Mouse (Mus musculus) kidney, adult 2 months (tissue): ENCODE results near the gene Rhod.

Experiments used
- CTCF ChIP-seq: fragments of 200-500 bp; conservative IDR thresholded peaks from 2 replicates; pipeline ENCODE4 v1.5.1; 2011; ENCODE audit warnings: low read depth, mild to moderate bottlenecking, control low read depth, low read length, moderate library complexity, mixed read lengths; ENCODE audit not compliant: insufficient read depth, insufficient read length
- POLR2A ChIP-seq: fragments of 200-500 bp; IDR thresholded peaks from one replicate; pipeline ENCODE4 v1.6.1; 2011; ENCODE audit warnings: low read depth, low read length, control low read depth

- no peak for TF ChIP-seq POLR2A
- no peak for TF ChIP-seq CTCF
Measured at GRCm38 (mm10) chr19:4485006-4485405, 45.8 kb upstream of the Rhod start.
